Mouse (Mus musculus) heart, embryonic 13.5 days (tissue): Measurements from ENCODE around the gene Tedc2. TPM values are rescaled to one million over a fixed set of nuclear protein-coding genes. Genes with fewer than 3 reads are reported as not detected.

ENCODE experiments used
- ATAC-seq: fragments of 200-750 bp; cut with Nextera tagmentation; 2 replicates; pipeline ENCODE4 v1.8.0; 2017; ENCODE audit warnings: moderate TSS enrichment; ENCODE audit not compliant: insufficient number of reproducible peaks, low FRiP score, low TSS enrichment; ENCODE audit errors: extremely low read depth
- H3K27ac ChIP-seq: fragments of 300-500 bp; sonication (generic); replicated peaks from 2 replicates; pipeline ENCODE4 v1.5.1; 2015; ENCODE audit warnings: moderate library complexity, mild to moderate bottlenecking, inconsistent platforms
- H3K27me3 ChIP-seq: fragments of 300-500 bp; sonication (generic); replicated peaks from 2 replicates; pipeline ENCODE4 v1.6.1; 2015; ENCODE audit warnings: mild to moderate bottlenecking, inconsistent platforms
- H3K36me3 ChIP-seq: fragments of 300-500 bp; sonication (generic); 2 replicates; pipeline ENCODE4 v1.6.1; 2015; ENCODE audit warnings: mild to moderate bottlenecking, inconsistent platforms
- H3K4me1 ChIP-seq: fragments of 300-500 bp; sonication (generic); 2 replicates; pipeline ENCODE4 v1.6.1; 2015; ENCODE audit warnings: inconsistent platforms
- H3K4me2 ChIP-seq: fragments of 300-500 bp; sonication (generic); 2 replicates; pipeline ENCODE4 v1.6.1; 2015; ENCODE audit warnings: inconsistent platforms, mild to moderate bottlenecking, moderate library complexity
- H3K4me3 ChIP-seq: fragments of 300-500 bp; sonication (generic); 2 replicates; pipeline ENCODE4 v1.5.1; 2015; ENCODE audit warnings: moderate library complexity, mild to moderate bottlenecking, inconsistent platforms
- H3K9ac ChIP-seq: fragments of 300-500 bp; sonication (generic); 2 replicates; pipeline ENCODE4 v1.6.1; 2015; ENCODE audit warnings: inconsistent platforms, mild to moderate bottlenecking, moderate library complexity
- H3K9me3 ChIP-seq: fragments of 300-500 bp; sonication (generic); 2 replicates; pipeline ENCODE4 v1.6.1; 2016; ENCODE audit warnings: inconsistent platforms
- WGBS: fragments of 180-500 bp; shearing (Covaris S2); methylation state at CpG from one replicate; pipeline ENCODE4 v1.1.7; 2015; ENCODE audit warnings: mixed read lengths; 5-methylcytosine and 5-hydroxymethylcytosine counted together
- polyA plus RNA-seq: library from polyadenylated mRNA; unstranded; fragments of >200 nt; fragmentation: Nextera tagmentation; extraction: Ambion mirVana; gene quantifications from 2 replicates; pipeline ENCODE4 v1.2.1, GENCODE M21; 2015

Gene Tedc2
- 6.2 and 7.0 TPM in 2 replicates for polyA plus RNA-seq

DNA sequence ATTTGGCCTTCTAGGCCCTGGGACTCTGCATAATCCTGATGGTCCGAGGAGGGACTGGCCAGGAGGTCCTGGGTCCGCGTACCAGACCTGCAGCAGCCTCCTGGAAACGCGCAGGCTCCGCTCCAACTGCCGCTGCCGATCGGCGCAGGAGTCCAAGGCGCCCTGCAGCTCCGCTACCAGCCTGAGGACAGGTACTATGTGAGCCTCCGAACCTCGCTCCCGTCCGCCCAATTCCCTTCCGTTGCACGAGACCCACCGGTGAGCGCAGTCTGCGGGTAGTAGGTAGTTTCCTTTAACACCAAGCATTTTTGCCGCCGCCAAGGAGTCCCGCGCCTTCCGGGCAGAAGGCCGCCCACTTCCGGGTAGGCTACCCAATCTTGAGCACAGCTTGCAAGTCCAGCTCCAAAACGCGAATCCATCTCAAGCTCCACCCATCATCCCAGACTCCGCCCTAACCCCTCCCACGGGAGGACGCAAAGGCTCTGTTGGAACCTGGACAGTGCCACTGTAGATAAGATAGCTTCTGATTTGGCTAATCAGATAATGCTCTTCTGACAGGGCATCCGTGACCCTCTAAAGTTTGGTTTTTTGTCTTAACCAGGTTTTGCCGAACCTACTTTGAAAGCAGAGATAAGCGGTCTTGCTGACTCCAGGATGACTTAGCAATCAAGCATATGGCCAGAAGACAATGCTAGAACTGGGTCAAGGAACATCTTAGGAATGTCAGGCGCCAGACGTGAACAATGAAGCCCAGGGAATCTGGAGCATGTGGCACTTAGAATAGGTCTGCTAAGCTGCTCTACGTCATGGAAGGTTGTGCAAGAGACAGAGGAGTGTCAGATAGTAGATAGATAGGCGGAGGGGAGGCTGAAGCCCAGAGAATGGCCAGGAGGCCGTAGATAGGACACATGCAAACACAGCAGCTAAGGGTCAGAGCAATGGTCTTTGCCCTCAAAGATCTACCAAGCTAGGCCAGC, at the start of gene Tedc2:
Gene Tedc2, minus strand, starts transcription at position 417 of the 977 bp plus-strand sequence.
- peak within 1 kb of the TSS; percentile 91 for H3K9ac ChIP-seq
- H3K27ac ChIP-seq = peak within 1 kb of the TSS; percentile 73
- no peaks in the 10 kb centered on the region for H3K27me3 ChIP-seq
- 3% methylated on average over 41 of the region's 41 CpGs for WGBS
- peak within 1 kb of the TSS; percentile 88 for H3K4me2 ChIP-seq
- peak; percentile 82 for ATAC-seq
- H3K9me3 ChIP-seq = no peaks in the 10 kb centered on the region
- H3K4me1 ChIP-seq = peaks cover 14% of the 10 kb centered on the region
- peaks cover 62% of the 10 kb centered on the region for H3K36me3 ChIP-seq
- H3K4me3 ChIP-seq = peak within 1 kb of the TSS; percentile 89

- H3K27me3 ChIP-seq = no peaks in the 10 kb centered on the region
- no peak overlapping the region for H3K4me3 ChIP-seq
- H3K36me3 ChIP-seq = no peaks in the 10 kb centered on the region
- no peak overlapping the region for H3K4me2 ChIP-seq
- H3K4me1 ChIP-seq = no peaks in the 10 kb centered on the region
- 85% methylated on average over 1 of the region's 1 CpGs for WGBS
- no peaks in the 10 kb centered on the region; the same call in 1 of the 2 replicates for H3K9me3 ChIP-seq
- ATAC-seq = no peak
- H3K9ac ChIP-seq = no peak overlapping the region
- no peak overlapping the region for H3K27ac ChIP-seq
Observed at GRCm38 (mm10) chr17:24267133-24267532, 46.5 kb upstream of the Tedc2 start.

GRCm38 (mm10) chr17:24264766-24265165, 44.1 kb upstream of the Tedc2 start:
- no peak for ATAC-seq
- no peak overlapping the region for H3K4me3 ChIP-seq
- no peak overlapping the region for H3K27ac ChIP-seq
- WGBS = 73% methylated on average over 2 of the region's 2 CpGs
- H3K36me3 ChIP-seq = no peaks in the 10 kb centered on the region
- no peaks in the 10 kb centered on the region; the same call in 1 of the 2 replicates for H3K9me3 ChIP-seq
- H3K4me1 ChIP-seq = no peaks in the 10 kb centered on the region
- no peak overlapping the region for H3K4me2 ChIP-seq
- no peak overlapping the region for H3K9ac ChIP-seq
- H3K27me3 ChIP-seq = no peaks in the 10 kb centered on the region

- ATAC-seq = no peak
- Histone ChIP-seq H3K27ac (no peak overlapping the region), H3K9me3 (no peaks in the 10 kb centered on the region; the same call in 1 of the 2 replicates), H3K27me3 (no peaks in the 10 kb centered on the region), H3K4me2 (no peak overlapping the region), H3K9ac (no peak overlapping the region), H3K4me1 (no peaks in the 10 kb centered on the region), H3K4me3 (no peak overlapping the region), H3K36me3 (no peaks in the 10 kb centered on the region)
- WGBS = 63% methylated on average over 4 of the region's 4 CpGs
Observed at GRCm38 (mm10) chr17:24260516-24260915, 39.9 kb upstream of the Tedc2 start.

GRCm38 (mm10) chr17:24259702-24260101, 39.1 kb upstream of the Tedc2 start:
- Histone ChIP-seq H3K9me3 (no peaks in the 10 kb centered on the region; the same call in 1 of the 2 replicates), H3K36me3 (no peaks in the 10 kb centered on the region), H3K9ac (no peak overlapping the region), H3K4me1 (no peaks in the 10 kb centered on the region), H3K27me3 (no peaks in the 10 kb centered on the region), H3K27ac (no peak overlapping the region), H3K4me3 (no peak overlapping the region), H3K4me2 (no peak overlapping the region)
- 69% methylated on average over 5 of the region's 5 CpGs for WGBS
- no peak for ATAC-seq

- no peak overlapping the region for H3K9ac ChIP-seq
- H3K36me3 ChIP-seq = no peaks in the 10 kb centered on the region
- ATAC-seq = no peak
- no peak overlapping the region for H3K4me3 ChIP-seq
- H3K9me3 ChIP-seq = no peaks in the 10 kb centered on the region; the same call in 1 of the 2 replicates
- no peaks in the 10 kb centered on the region for H3K4me1 ChIP-seq
- 67% methylated on average over 4 of the region's 4 CpGs for WGBS
- H3K27ac ChIP-seq = no peak overlapping the region
- no peak overlapping the region for H3K4me2 ChIP-seq
- no peaks in the 10 kb centered on the region for H3K27me3 ChIP-seq
Observed at GRCm38 (mm10) chr17:24258981-24259380, 38.3 kb upstream of the Tedc2 start.

GRCm38 (mm10) chr17:24252329-24252728, 31.7 kb upstream of the Tedc2 start:
- 91% methylated on average over 2 of the region's 2 CpGs for WGBS
- peak overlapping the region; percentile 75; the same call in 1 of the 2 replicates for H3K4me2 ChIP-seq
- H3K9ac ChIP-seq = peak overlapping the region; percentile 87; the same call in 1 of the 2 replicates
- no peak overlapping the region for H3K27ac ChIP-seq
- no peaks in the 10 kb centered on the region for H3K9me3 ChIP-seq
- no peak for ATAC-seq
- peaks cover 21% of the 10 kb centered on the region for H3K4me1 ChIP-seq
- peaks cover 19% of the 10 kb centered on the region for H3K36me3 ChIP-seq
- no peaks in the 10 kb centered on the region for H3K27me3 ChIP-seq
- H3K4me3 ChIP-seq = peak overlapping the region; percentile 84; the same call in 1 of the 2 replicates

DNA sequence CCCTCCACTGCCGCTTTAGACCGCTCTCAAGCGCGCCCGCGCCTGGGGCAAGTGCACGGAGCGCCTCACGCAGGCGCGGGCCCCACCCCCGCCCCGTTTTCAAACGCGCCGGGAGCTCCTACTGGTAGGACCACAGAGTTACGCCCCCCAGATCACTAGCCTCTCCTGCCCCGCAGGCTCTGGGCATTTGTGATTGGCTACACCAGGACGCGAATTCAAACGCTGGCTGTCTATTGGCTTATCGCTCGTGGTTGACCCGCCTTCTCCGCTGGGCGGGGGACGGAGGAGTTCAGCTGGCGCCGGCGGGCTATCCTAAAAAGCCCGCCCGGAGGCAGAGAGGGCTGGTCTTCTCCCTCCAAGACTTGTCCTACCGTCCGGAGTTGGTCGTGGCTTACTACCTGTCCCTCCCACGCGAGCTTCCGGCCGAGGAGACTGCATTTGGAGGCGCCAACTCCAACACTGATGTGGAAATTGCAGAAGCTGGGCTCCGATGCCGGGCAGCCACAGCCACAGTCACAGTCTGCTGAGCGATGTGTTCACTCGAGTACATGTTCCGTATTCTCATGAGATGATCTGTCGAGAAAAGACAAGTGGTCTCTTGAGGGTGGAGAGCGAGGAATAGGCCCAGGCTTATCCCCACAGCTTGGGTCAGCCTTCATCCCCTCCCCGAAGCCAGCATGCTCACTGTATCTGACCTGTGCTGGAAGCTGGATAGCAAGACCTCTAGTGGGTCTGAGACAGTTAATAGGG, 30.8 kb upstream of the Tedc2 start, which contains the start of gene Ccnf:
Gene Ccnf, minus strand, starts transcription at position 165 of the 750 bp plus-strand sequence.
- Histone ChIP-seq H3K36me3 (peaks cover 27% of the 10 kb centered on the region), H3K4me2 (peak within 1 kb of the TSS; percentile 75), H3K4me3 (peak within 1 kb of the TSS; percentile 84), H3K9me3 (no peaks in the 10 kb centered on the region), H3K27me3 (no peaks in the 10 kb centered on the region), H3K4me1 (peaks cover 21% of the 10 kb centered on the region), H3K27ac (peak within 1 kb of the TSS; percentile 84), H3K9ac (peak within 1 kb of the TSS; percentile 87)
- WGBS = under 1% methylated on average over 48 of the region's 48 CpGs
- ATAC-seq = peak; percentile 100

DNA sequence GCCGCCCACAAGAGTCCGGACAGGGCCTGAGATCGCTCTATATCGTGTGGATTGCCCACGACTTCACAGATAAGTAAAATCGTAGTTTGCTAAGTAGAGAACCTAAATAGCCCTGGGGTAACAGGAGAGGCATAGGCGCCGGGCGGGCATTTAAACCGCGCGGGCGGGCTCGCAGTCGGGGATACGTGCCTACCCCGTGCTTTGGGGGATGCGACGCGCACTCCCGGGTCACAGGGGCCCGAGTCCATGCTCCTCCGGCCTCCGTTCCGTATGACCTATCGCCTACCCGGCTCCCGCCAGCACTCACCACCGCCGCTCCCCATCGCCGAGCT, 30.3 kb upstream of the Tedc2 start:
- Histone ChIP-seq H3K27ac (peak overlapping the region; percentile 64), H3K9me3 (no peaks in the 10 kb centered on the region), H3K9ac (peak overlapping the region; percentile 86), H3K4me1 (peaks cover 21% of the 10 kb centered on the region), H3K27me3 (no peaks in the 10 kb centered on the region), H3K4me3 (peak overlapping the region; percentile 84), H3K4me2 (peak overlapping the region; percentile 75), H3K36me3 (peaks cover 32% of the 10 kb centered on the region)
- WGBS = under 1% methylated on average over 32 of the region's 32 CpGs
- ATAC-seq = no peak

GRCm38 (mm10) chr17:24248641-24249040, 28.0 kb upstream of the Tedc2 start:
- no peak overlapping the region; the same call in 1 of the 2 replicates for H3K4me3 ChIP-seq
- no peak for ATAC-seq
- H3K27ac ChIP-seq = no peak overlapping the region
- H3K4me1 ChIP-seq = peaks cover 21% of the 10 kb centered on the region
- H3K36me3 ChIP-seq = peaks cover 50% of the 10 kb centered on the region
- 98% methylated on average over 2 of the region's 2 CpGs for WGBS
- 0 out of 2 replicates have a peak overlapping the region, but pooled peaks have one; percentile 75 for H3K4me2 ChIP-seq
- peaks cover 4% of the 10 kb centered on the region for H3K9me3 ChIP-seq
- no peaks in the 10 kb centered on the region for H3K27me3 ChIP-seq
- H3K9ac ChIP-seq = no peak overlapping the region

DNA sequence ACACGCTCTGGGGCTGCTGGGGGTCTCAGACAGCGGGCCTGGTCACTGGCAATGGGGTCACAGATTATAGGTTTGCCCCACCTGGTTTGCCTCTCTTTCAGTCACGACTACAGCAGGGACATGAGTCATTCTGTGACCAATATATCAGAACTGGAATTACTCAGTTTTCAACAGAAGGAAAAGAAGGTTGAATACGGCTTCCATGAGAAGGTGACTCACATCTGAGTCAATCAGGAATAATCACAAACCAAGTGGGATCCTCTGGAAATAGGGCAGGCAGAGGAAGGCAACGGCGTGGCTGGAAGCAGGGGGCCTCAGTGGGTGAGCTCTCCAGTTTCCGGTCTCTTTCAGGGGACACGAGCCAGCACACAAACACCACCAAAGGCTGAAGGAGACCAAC, 23.4 kb upstream of the Tedc2 start:
- no peak overlapping the region for H3K9ac ChIP-seq
- no peak overlapping the region for H3K4me2 ChIP-seq
- peaks cover 2% of the 10 kb centered on the region; the same call in 1 of the 2 replicates for H3K4me1 ChIP-seq
- H3K36me3 ChIP-seq = peaks cover 94% of the 10 kb centered on the region
- H3K27ac ChIP-seq = no peak overlapping the region
- peaks cover 5% of the 10 kb centered on the region for H3K9me3 ChIP-seq
- 94% methylated on average over 8 of the region's 8 CpGs for WGBS
- no peak overlapping the region for H3K4me3 ChIP-seq
- no peaks in the 10 kb centered on the region for H3K27me3 ChIP-seq
- ATAC-seq = no peak
